Mouse (Mus musculus) urinary bladder, postnatal 10 days (tissue): ENCODE data around the gene Calr.

ENCODE experiments used
- DNase-seq: peaks from one replicate; pipeline ENCODE4 v3.0.0; 2022; ENCODE audit warnings: low spot score

Gene Calr

GRCm38 (mm10) chr8:84815547-84815946 is 31.2 kb downstream of the Calr start:
- peak; percentile 90 for DNase-seq

- DNase-seq: no peak
These were observed 31.9 kb downstream of the Calr start for GRCm38 (mm10) chr8:84814555-84815441.

GRCm38 (mm10) chr8:84814240-84814554 is 32.5 kb downstream of the Calr start:
- no peak for DNase-seq

GRCm38 (mm10) chr8:84813830-84814229 is 32.9 kb downstream of the Calr start:
- no peak for DNase-seq

GRCm38 (mm10) chr8:84813059-84813458 is 33.7 kb downstream of the Calr start:
- DNase-seq: no peak

GRCm38 (mm10) chr8:84811303-84811702 is 35.4 kb downstream of the Calr start:
- no peak for DNase-seq

GRCm38 (mm10) chr8:84810896-84811295 is 35.8 kb downstream of the Calr start:
- DNase-seq: peak; percentile 85

- no peak for DNase-seq
These were observed 36.8 kb downstream of the Calr start for GRCm38 (mm10) chr8:84809941-84810280.

- no peak for DNase-seq
These were observed 37.4 kb downstream of the Calr start for GRCm38 (mm10) chr8:84809109-84809940.

GRCm38 (mm10) chr8:84806031-84806430 is 40.7 kb downstream of the Calr start:
- DNase-seq: no peak

- no peak for DNase-seq
These were observed 46.5 kb downstream of the Calr start, which contains the start of gene Nfix for GRCm38 (mm10) chr8:84799999-84800831. Gene Nfix (minus strand): TSS chr8:84800344.

- no peak for DNase-seq
These were observed 47.4 kb downstream of the Calr start for GRCm38 (mm10) chr8:84799136-84799931.

GRCm38 (mm10) chr8:84798446-84799135 is 48.1 kb downstream of the Calr start:
- DNase-seq: no peak

GRCm38 (mm10) chr8:84797971-84798370 is 48.8 kb downstream of the Calr start:
- DNase-seq: no peak

- DNase-seq: no peak
These were observed 49.4 kb downstream of the Calr start for GRCm38 (mm10) chr8:84797256-84797797.

GRCm38 (mm10) chr8:84794486-84794885 is 52.2 kb downstream of the Calr start:
- no peak for DNase-seq

GRCm38 (mm10) chr8:84793791-84794485 is 52.8 kb downstream of the Calr start:
- DNase-seq: no peak

GRCm38 (mm10) chr8:84793134-84793533 is 53.6 kb downstream of the Calr start:
- DNase-seq: no peak

- DNase-seq: no peak
These were observed 54.2 kb downstream of the Calr start for GRCm38 (mm10) chr8:84792429-84792947.
